Mouse (Mus musculus) macrophage (primary cell): ENCODE measurements around the gene Rnase9. TPM values are rescaled to one million over a fixed set of nuclear protein-coding genes. Genes with fewer than 3 reads are reported as not detected.
A peak's percentile ranks its signal among the peaks of the same experiment; 100 is the strongest.

Experiments used
- H3K27ac ChIP-seq: fragments of 350-480 bp; formaldehyde crosslinking; 2 replicates; pipeline ENCODE4 v1.9.0; 2021
- H3K36me3 ChIP-seq: fragments of 350-480 bp; formaldehyde crosslinking; 2 replicates; pipeline ENCODE4 v1.9.0; 2021; ENCODE audit errors: inconsistent target
- H3K4me3 ChIP-seq: fragments of 350-480 bp; formaldehyde crosslinking; 2 replicates; pipeline ENCODE4 v1.9.0; 2021; ENCODE audit errors: inconsistent target
- H3K79me2 ChIP-seq: fragments of 350-480 bp; formaldehyde crosslinking; 2 replicates; pipeline ENCODE4 v1.9.0; 2021; ENCODE audit errors: inconsistent target
- WGBS: methylation state at CpG from one replicate; pipeline ENCODE4 v1.1.7; 2026; ENCODE audit warnings: inconsistent platforms; ENCODE audit not compliant: missing documents; 5-methylcytosine and 5-hydroxymethylcytosine counted together
- polyA plus RNA-seq: library from polyadenylated mRNA; stranded (reverse); fragments of 250-400 nt; gene quantifications from 3 replicates; pipeline ENCODE4 v1.2.4, GENCODE M21; 2018; ENCODE audit warnings: inconsistent platforms
- total RNA-seq, 78 experiments: library from RNA; depleted of rRNA; stranded (reverse); fragments of 250-400 nt; gene quantifications; 1 replicate in 9 of 78; 2 replicates in 24 of 78; 3 replicates in 43 of 78; 4 replicates in 2 of 78; pipeline ENCODE4 v1.2.4; 2018; ENCODE audit warnings: inconsistent platforms in 56 of 78

Rnase9 gene
- total RNA-seq (2018; cell fraction: chromatin; rRNA removed) = not detected
- total RNA-seq (2018; cell fraction: cytosol; rRNA removed) = not detected
- not detected for total RNA-seq (2018; cell fraction: nucleus; rRNA removed)
- polyA plus RNA-seq = not detected in 3 replicates

DNA sequence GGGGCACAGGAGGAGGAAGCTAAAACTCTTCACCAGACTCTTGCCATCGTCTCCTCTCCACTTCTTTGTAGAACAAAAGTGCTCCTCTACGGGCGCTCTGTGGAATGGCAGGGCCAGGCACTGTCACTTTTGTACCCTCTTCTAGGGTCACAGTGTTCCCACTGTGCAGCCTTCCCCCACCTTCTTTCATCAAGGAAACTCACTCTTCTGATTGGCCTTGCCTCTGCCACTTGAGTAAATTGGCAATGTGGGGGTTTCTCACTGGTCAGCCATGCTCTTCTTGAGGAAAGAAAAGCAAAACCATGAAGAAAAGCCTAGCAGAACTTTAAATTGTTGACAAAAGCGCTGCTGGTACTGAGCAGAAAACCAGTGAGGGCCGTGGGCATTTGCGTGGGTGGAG, at the start of gene Rnase9:
TSS of gene Rnase9 (minus strand) at position 101 of the 400 bp plus-strand sequence.
- 89% methylated on average over 5 of the region's 6 CpGs for WGBS
- no peaks in the 10 kb centered on the region for H3K79me2 ChIP-seq

DNA sequence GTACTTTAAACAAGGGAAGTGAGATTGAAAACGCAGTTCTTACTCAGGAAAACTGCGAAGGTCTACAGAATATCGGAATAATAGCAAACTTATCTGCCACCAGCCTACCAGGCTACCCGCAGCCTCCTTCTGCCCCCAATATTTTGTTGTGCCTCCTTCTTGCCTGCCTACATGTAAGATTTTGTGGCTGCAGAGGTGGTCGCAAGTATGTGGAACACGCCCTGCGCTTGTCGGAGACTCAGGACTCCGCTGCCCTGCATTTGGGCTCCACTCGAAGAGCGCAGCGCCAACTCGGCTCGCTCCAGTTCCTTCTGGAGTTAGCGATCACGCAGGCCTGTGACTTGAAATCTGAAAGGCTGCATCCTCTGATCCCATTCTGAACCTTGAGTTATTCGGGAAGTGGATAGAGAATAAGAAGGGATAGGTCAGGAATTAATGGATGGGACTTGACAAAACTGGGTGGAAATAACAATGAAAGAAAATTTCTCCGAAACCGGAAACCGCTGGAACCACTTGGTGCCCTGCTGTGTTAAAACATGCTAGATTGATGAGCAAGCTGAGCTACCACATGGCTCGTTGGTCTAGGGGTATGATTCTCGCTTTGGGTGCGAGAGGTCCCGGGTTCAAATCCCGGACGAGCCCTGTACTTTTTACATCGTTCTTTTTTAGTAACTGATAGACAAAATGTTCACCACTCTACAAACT, 48.6 kb upstream of the Rnase9 start:
- Histone ChIP-seq H3K36me3 (no peaks in the 10 kb centered on the region), H3K4me3 (peak overlapping the region; percentile 72), H3K79me2 (peaks cover 23% of the 10 kb centered on the region), H3K27ac (peak overlapping the region; percentile 98)
- under 1% methylated on average over 27 of the region's 27 CpGs for WGBS

More for the DNA sequence above, at the start of gene Rnase9:
- H3K36me3 ChIP-seq = no peaks in the 10 kb centered on the region
- H3K27ac ChIP-seq = no peak within 1 kb of the TSS
- no peak within 1 kb of the TSS for H3K4me3 ChIP-seq

GRCm38 (mm10) chr14:51089674-51090076, 48.0 kb upstream of the Rnase9 start:
- 1% methylated on average over 10 of the region's 15 CpGs for WGBS

GRCm38 (mm10) chr14:51088970-51089673, 47.5 kb upstream of the Rnase9 start:
- under 1% methylated on average over 33 of the region's 34 CpGs for WGBS
- Histone ChIP-seq H3K4me3 (peak overlapping the region; percentile 72), H3K36me3 (no peaks in the 10 kb centered on the region), H3K79me2 (peaks cover 23% of the 10 kb centered on the region), H3K27ac (peak overlapping the region; percentile 98)

More at GRCm38 (mm10) chr14:51089674-51090076, 48.0 kb upstream of the Rnase9 start:
- peak overlapping the region; percentile 72 for H3K4me3 ChIP-seq
- H3K36me3 ChIP-seq = no peaks in the 10 kb centered on the region
- H3K79me2 ChIP-seq = peaks cover 23% of the 10 kb centered on the region
- H3K27ac ChIP-seq = peak overlapping the region; percentile 98

GRCm38 (mm10) chr14:51088166-51088969, 46.7 kb upstream of the Rnase9 start:
- Histone ChIP-seq H3K27ac (peak overlapping the region; percentile 98), H3K4me3 (peak overlapping the region; percentile 72), H3K79me2 (peaks cover 23% of the 10 kb centered on the region), H3K36me3 (no peaks in the 10 kb centered on the region)
- WGBS = 7% methylated on average over 22 of the region's 23 CpGs

GRCm38 (mm10) chr14:51087762-51088161, 46.1 kb upstream of the Rnase9 start:
- no peak overlapping the region for H3K27ac ChIP-seq
- H3K4me3 ChIP-seq = peak overlapping the region; percentile 72
- H3K36me3 ChIP-seq = no peaks in the 10 kb centered on the region
- WGBS = 48% methylated on average over 5 of the region's 9 CpGs
- peaks cover 22% of the 10 kb centered on the region for H3K79me2 ChIP-seq

DNA sequence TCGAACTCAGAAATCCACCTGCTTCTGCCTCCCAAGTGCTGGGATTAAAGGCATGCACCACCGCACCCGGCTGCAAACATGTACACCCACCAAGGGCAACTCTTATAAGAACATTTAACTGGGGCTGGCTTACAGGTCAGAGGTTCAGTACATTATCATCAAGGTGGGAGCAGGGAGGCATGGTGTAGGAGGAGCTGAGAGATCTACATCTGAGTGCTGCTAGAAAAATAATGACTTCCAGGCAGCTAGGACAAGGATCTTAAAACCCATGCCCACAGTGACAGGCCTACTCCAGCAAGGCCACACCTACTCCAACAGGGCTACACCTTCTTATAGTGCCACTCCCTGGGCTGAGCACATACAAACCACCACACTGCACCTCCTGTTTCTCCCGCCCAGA, 44.2 kb upstream of the Rnase9 start:
- 97% methylated on average over 4 of the region's 4 CpGs for WGBS
- no peak overlapping the region for H3K27ac ChIP-seq
- peaks cover 3% of the 10 kb centered on the region for H3K79me2 ChIP-seq
- no peak overlapping the region for H3K4me3 ChIP-seq
- H3K36me3 ChIP-seq = no peaks in the 10 kb centered on the region

DNA sequence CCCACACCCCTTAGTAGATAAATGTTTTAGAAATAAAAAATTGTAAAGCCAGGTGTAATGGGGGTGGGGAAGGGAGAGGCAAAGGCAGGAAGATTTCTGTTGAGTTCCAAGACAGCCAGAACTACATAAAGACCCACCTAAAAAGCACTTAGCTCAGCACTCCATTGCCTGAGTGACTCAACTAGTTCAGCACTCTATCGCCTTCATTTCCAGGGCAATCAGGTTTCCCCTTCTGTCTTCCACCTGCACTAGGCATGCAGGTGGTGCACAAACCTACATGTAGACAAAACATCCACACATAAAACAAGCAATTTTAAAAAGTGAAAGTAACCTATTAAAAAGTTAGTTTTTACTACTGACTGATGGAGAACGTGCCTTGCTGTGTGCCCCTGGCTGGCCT, 43.4 kb upstream of the Rnase9 start:
- Histone ChIP-seq H3K4me3 (no peak overlapping the region), H3K27ac (no peak overlapping the region), H3K36me3 (no peaks in the 10 kb centered on the region), H3K79me2 (no peaks in the 10 kb centered on the region)
- WGBS = 88% methylated on average over 2 of the region's 2 CpGs

DNA sequence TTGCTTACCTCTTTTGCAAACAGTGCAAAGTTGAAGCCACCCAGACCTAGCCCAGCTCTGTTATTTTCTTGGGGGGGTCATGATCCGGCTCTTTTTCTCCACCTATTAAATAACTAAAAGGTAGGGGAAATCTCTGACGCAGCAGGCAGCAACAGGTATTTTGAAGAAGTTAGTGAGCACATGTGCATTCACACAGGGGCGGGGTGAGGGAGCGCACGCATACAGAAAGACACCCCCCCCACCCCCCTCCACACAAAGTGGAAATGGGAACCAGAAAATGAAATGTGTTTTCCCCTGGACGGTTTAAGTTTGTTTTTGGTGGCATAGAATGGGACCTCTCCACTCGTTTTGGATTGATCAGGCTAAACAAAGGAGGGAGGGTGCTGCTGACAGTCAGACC, 42.1 kb upstream of the Rnase9 start:
- Histone ChIP-seq H3K4me3 (peak overlapping the region; percentile 67), H3K36me3 (no peaks in the 10 kb centered on the region), H3K79me2 (no peaks in the 10 kb centered on the region), H3K27ac (0 out of 2 replicates have a peak overlapping the region, but pooled peaks have one; percentile 10)
- WGBS = 2% methylated on average over 7 of the region's 7 CpGs

- Histone ChIP-seq H3K36me3 (no peaks in the 10 kb centered on the region), H3K79me2 (no peaks in the 10 kb centered on the region), H3K27ac (peak overlapping the region; percentile 10; the same call in 1 of the 2 replicates), H3K4me3 (peak overlapping the region; percentile 67)
- whole genome bisulfite sequencing = 2% methylated on average over 40 of the region's 40 CpGs
These were observed 41.2 kb upstream of the Rnase9 start for GRCm38 (mm10) chr14:51082599-51083581.

DNA sequence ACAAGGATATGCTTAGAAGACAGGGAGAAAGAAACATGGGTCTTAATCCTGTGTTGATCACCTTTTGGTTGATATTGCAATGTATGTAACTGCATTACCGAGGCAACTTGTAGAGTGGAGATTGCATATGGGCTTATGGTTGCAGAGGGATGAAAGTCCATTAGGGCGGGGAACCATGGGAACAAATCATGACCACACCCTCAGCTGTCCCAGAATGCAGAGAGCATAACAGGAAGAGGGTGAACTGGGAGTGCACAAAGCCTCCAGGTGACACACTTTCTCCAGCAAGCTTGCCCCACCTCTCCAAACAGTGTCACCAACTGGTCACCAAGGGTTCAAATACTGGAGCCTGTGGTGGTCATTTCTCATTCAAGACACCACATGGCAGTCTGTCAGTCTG, 39.4 kb upstream of the Rnase9 start:
- no peaks in the 10 kb centered on the region for H3K36me3 ChIP-seq

GRCm38 (mm10) chr14:51079180-51079579, 37.5 kb upstream of the Rnase9 start:
- no peak overlapping the region for H3K27ac ChIP-seq
- H3K79me2 ChIP-seq = no peaks in the 10 kb centered on the region
- no peaks in the 10 kb centered on the region for H3K36me3 ChIP-seq
- no peak overlapping the region for H3K4me3 ChIP-seq
- 92% methylated on average over 1 of the region's 1 CpGs for WGBS

More for the DNA sequence above, 39.4 kb upstream of the Rnase9 start:
- 87% methylated on average over 2 of the region's 2 CpGs for WGBS
- Histone ChIP-seq H3K79me2 (no peaks in the 10 kb centered on the region), H3K27ac (no peak overlapping the region), H3K4me3 (no peak overlapping the region)

GRCm38 (mm10) chr14:51074335-51074734, 32.7 kb upstream of the Rnase9 start, which contains the start of gene Olfr750:
Gene Olfr750 (minus strand): TSS chr14:51074435.
- Histone ChIP-seq H3K79me2 (no peaks in the 10 kb centered on the region), H3K27ac (no peak within 1 kb of the TSS), H3K4me3 (no peak within 1 kb of the TSS), H3K36me3 (no peaks in the 10 kb centered on the region)
- 96% methylated on average over 3 of the region's 3 CpGs for WGBS
